Mouse (Mus musculus): ENCODE data around the gene Sbds. TPM values are rescaled to one million over a fixed set of nuclear protein-coding genes. Genes with fewer than 3 reads are reported as not detected.

Sbds gene
- polyA plus RNA-seq, 1 experiment from 2014 or later, result 56.7 TPM

Other genes with a start within 250 kb of the Sbds start
- gene Asl, start 226.3 kb downstream of the Sbds start, polyA plus RNA-seq (2015; fragmentation: Nextera tagmentation; extraction: Ambion mirVana), result 37.4 and 39.5 TPM in 2 replicates
- gene Crcp, start 226.2 kb downstream of the Sbds start, polyA plus RNA-seq (2015; fragmentation: Nextera tagmentation; extraction: Ambion mirVana), result 82.2 and 83.2 TPM in 2 replicates
- gene Tpst1, start 182.2 kb downstream of the Sbds start, polyA plus RNA-seq (2015; fragmentation: Nextera tagmentation; extraction: Ambion mirVana), result 57.2 and 59.8 TPM in 2 replicates
- 17.7 and 18.1 TPM in 2 replicates for gene Kctd7, start 110.7 kb downstream of the Sbds start, polyA plus RNA-seq (2015; fragmentation: Nextera tagmentation; extraction: Ambion mirVana)
- gene Rabgef1, start 83.7 kb downstream of the Sbds start, polyA plus RNA-seq (2015; fragmentation: Nextera tagmentation; extraction: Ambion mirVana), result 39.8 and 40.6 TPM in 2 replicates
- 23.6 and 26.2 TPM in 2 replicates for gene Tmem248, start 38.4 kb downstream of the Sbds start, polyA plus RNA-seq (2015; fragmentation: Nextera tagmentation; extraction: Ambion mirVana)
- gene Tyw1, start 89 bp upstream of the Sbds start, polyA plus RNA-seq (2015; fragmentation: Nextera tagmentation; extraction: Ambion mirVana), result 21.9 and 22.3 TPM in 2 replicates
- gene Caln1, start 113.9 kb upstream of the Sbds start, polyA plus RNA-seq (2015; fragmentation: Nextera tagmentation; extraction: Ambion mirVana), result 38.4 and 39.3 TPM in 2 replicates
- gene A330070K13Rik, start 129.1 kb upstream of the Sbds start, polyA plus RNA-seq (2015; fragmentation: Nextera tagmentation; extraction: Ambion mirVana), result 0.26 TPM in 1 of 2 replicates, not detected in the other

Measured in hindbrain, embryonic 15.5 days (tissue).